Comparison of ENCODE assay signal across 8 mouse cellular contexts in the genomic region with DNA sequence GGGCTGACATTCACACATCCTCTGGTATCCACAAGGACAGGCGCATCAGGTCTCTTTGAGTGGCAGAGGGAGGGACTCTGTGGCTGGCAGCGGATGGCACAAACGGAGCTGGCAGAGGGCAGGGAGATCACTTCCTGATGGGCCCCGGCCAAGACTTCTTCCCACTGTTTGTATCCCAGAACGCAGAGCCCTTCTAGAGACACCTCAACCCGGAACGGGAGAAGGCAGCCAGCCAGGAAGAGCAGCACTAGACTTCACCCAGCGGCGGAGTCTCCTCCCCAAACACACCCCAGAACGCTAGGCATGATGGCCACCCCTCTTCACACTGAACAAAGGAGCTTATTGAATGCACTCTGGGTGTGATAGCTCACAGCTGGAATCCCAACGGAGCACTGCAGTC. TPM values are rescaled to one million over a fixed set of nuclear protein-coding genes. Genes with fewer than 3 reads are reported as not detected.
DNase-seq lines count a peak whose midpoint lies in the region; ATAC-seq lines count a peak whose summit lies in the region.
"Had no signal": no experiment of that assay in that cellular context is flagged by ENCODE, and none has a peak within 500 bp of the region (broad histone marks: within the 10 kb centered on the region; RNA-seq: fewer than 3 reads in every experiment).

No protein-coding gene starts in this region.

- H3K4me3 ChIP-seq in midbrain, embryonic 15.5 days, result no peak overlapping the region
- H3K4me3 ChIP-seq: megakaryocyte, embryonic 14.5 days had no signal

- no peaks in the 10 kb centered on the region for H3K9me3 ChIP-seq in midbrain, embryonic 15.5 days

- no peaks in the 10 kb centered on the region for H3K27me3 ChIP-seq in midbrain, embryonic 15.5 days (replicated peaks)

- peaks cover 20% of the 10 kb centered on the region for H3K4me1 ChIP-seq in midbrain, embryonic 15.5 days
- H3K4me1 ChIP-seq: megakaryocyte, embryonic 14.5 days had no signal

- H3K4me2 ChIP-seq in midbrain, embryonic 15.5 days, result no peak overlapping the region

- ATAC-seq in midbrain, embryonic 15.5 days (replicated peaks), result no peak

- H3K27ac ChIP-seq in midbrain, embryonic 15.5 days, result no peak overlapping the region

- no peaks in the 10 kb centered on the region for H3K36me3 ChIP-seq in midbrain, embryonic 15.5 days (replicated peaks)

- DNase-seq in retina, postnatal 1 day, result peak; percentile 41
- no peak for DNase-seq in retina, embryonic 14.5 days (ENCODE audit: low spot score)
- peak; percentile 86 for DNase-seq in cerebellum, adult 9-10 months
- peak; percentile 60 for DNase-seq in kidney, postnatal 10 days
- peak; percentile 68 for DNase-seq in testis, postnatal 14 days (ENCODE audit: low spot score)
- DNase-seq in left cerebral cortex, adult 11 months (ENCODE audit: low spot score), result no peak

- no peak overlapping the region for H3K9ac ChIP-seq in midbrain, embryonic 15.5 days

- WGBS in midbrain, embryonic 15.5 days, result 57% methylated on average over 11 of the region's 11 CpGs

RNA-seq across cellular contexts. Expression of a gene that starts 8.2 kb away (rescaled TPM):
- polyA plus RNA-seq in midbrain, embryonic 15.5 days (2015; fragmentation: Nextera tagmentation; extraction: Ambion mirVana), result 155 and 179 TPM in 2 replicates

RNA-seq across cellular contexts. Expression of a gene that starts 33.7 kb away (rescaled TPM):
- polyA plus RNA-seq in midbrain, embryonic 15.5 days (2015; fragmentation: Nextera tagmentation; extraction: Ambion mirVana), result 1.2 and 1.3 TPM in 2 replicates

Comparison
In these comparisons a context has a peak if more than half of its experiments do, and no peak if none do; other contexts are left out.
1. DNase-seq: peak in retina, postnatal 1 day (single experiment), cerebellum, adult 9-10 months (single experiment), kidney, postnatal 10 days (single experiment) and testis, postnatal 14 days (single experiment); none in retina, embryonic 14.5 days (single experiment) and left cerebral cortex, adult 11 months (single experiment).